Mouse (Mus musculus) brown adipose tissue, adult 24 weeks (tissue): ENCODE data around the gene Otub2. TPM values are rescaled to one million over a fixed set of nuclear protein-coding genes. Genes with fewer than 3 reads are reported as not detected.
A peak's percentile ranks its signal among the peaks of the same experiment; 100 is the strongest.

Source experiments
- H3K27ac ChIP-seq: fragments of 200-500 bp; replicated peaks from 2 replicates; pipeline ENCODE4 v1.5.1; 2012; ENCODE audit warnings: low read depth, mild to moderate bottlenecking, low read length
- H3K4me1 ChIP-seq: fragments of 200-500 bp; 2 replicates; pipeline ENCODE4 v1.6.1; 2012; ENCODE audit warnings: low read length, mixed read lengths; ENCODE audit not compliant: control insufficient read depth, insufficient read depth, insufficient read length
- H3K4me3 ChIP-seq: fragments of 200-500 bp; 2 replicates; pipeline ENCODE4 v1.5.1; 2012; ENCODE audit warnings: low read depth, mild to moderate bottlenecking, low read length, moderate library complexity; ENCODE audit not compliant: insufficient read depth
- polyA plus RNA-seq: library from polyadenylated mRNA; stranded (reverse); fragments of >200 nt; gene quantifications from 2 replicates; pipeline ENCODE4 v1.2.4, GENCODE M21; 2012; ENCODE audit not compliant: missing spikeins, insufficient read depth, insufficient read length

Gene Otub2
- polyA plus RNA-seq, 1 experiment = 0.75 TPM

GRCm38 (mm10) chr12:103393528-103393927, 5.0 kb downstream of the Otub2 start:
- Histone ChIP-seq H3K4me1 (peaks cover 4% of the 10 kb centered on the region; the same call in 1 of the 2 replicates), H3K4me3 (no peak overlapping the region), H3K27ac (no peak overlapping the region)

- Histone ChIP-seq H3K4me1 (no peaks in the 10 kb centered on the region), H3K4me3 (no peak overlapping the region), H3K27ac (no peak overlapping the region)
Measured at GRCm38 (mm10) chr12:103395486-103396275, 7.2 kb downstream of the Otub2 start.

GRCm38 (mm10) chr12:103396751-103397150, 8.3 kb downstream of the Otub2 start:
- H3K4me3 ChIP-seq = no peak overlapping the region
- H3K4me1 ChIP-seq = no peaks in the 10 kb centered on the region
- H3K27ac ChIP-seq = no peak overlapping the region

DNA sequence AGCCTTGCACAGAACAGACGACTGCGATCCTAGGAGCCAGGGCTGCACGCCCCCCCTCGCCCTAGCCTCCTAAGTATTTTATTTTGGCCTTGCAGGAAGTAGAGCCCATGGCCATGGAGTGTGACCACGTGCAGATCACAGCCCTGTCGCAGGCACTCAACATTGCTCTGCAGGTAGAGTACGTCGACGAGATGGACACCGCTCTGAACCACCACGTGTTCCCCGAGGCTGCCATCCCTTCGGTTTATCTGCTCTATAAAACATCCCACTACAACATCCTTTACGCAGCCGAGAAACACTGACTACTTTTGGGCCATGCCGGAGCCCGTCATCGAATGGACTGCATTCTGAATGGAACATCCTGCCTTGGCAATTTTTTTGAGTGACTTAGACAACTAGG, 15.6 kb downstream of the Otub2 start:
- Histone ChIP-seq H3K4me1 (no peaks in the 10 kb centered on the region), H3K27ac (no peak overlapping the region), H3K4me3 (no peak overlapping the region)

DNA sequence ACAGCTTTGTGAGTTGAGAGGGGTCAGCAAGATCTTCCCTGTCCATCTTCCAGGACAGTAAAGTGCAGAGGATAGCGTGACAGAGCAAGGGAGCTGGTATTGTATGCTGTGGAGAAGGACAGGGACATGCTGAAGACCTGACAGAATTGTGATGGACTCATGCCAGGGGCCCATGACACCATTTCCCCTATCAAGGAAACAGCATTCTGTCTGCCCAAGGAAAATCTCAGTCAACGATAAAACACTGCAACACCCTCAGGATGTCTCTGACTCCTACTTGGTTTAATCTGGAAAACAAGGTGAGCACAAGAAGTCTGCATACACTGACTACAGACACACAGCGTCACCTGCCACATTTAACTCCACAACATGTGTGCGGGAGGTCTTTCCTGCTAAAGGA, 19.2 kb downstream of the Otub2 start, which contains the start of gene 9330161L09Rik:
Gene 9330161L09Rik (minus strand): TSS at position 101 of the 400 bp plus-strand sequence.
- H3K4me1 ChIP-seq = no peaks in the 10 kb centered on the region
- no peak within 1 kb of the TSS for H3K4me3 ChIP-seq
- H3K27ac ChIP-seq = no peak within 1 kb of the TSS

DNA sequence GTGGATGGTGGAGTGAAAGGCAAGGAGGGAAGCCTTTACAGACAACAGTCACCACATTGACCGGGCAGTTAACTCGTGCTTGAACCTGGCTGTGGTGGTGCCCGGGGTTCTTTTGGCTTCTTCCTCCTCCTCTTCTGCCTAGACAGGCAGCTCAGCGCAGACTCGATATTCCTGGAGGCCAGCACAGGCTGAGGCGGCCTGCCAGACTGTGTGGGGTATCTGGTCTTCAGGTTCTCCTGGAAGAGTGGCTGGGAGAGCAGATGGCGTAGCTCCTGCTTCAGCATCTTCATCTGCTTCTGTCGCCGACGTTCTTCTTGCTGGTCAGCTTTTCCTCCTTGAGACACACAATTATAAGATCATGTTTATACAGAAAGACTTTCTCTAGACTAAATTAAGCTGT, 19.7 kb downstream of the Otub2 start:
- Histone ChIP-seq H3K4me1 (no peaks in the 10 kb centered on the region), H3K27ac (no peak overlapping the region), H3K4me3 (no peak overlapping the region)

DNA sequence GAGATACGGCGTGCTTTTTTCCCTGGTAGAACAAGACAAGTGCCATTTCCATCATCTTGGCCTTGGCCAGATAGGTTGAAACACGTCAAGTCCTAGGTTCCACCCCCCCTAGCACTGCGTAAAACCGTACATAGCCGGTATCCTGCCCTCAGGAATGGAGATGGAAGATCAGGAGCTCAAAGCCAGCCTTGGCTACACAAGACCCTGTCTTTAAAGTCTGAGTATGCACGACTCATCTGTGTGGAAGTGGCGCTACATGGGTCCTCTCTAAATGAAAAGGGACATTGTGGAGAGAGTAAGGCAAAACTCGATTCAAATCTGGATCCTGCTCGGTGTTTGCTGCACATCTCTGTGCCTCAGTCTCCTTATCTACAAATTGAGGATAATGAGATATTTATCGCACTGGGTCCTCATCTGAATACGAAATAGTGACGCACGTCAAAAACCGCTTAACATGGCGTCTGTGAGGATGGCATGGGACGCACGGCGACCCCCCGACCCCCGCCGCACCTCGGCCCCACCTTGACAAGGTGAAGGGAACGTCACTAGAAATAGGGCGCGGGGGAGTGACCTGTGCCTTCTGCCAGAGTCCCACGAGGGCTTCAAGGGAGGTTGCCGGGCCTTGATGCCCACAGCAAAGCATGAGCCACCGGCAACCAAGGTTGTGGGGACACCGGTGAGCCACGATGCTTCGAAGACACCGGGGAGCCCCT, 36.7 kb downstream of the Otub2 start:
- H3K27ac ChIP-seq = peak overlapping the region; percentile 54

GRCm38 (mm10) chr12:103425729-103426470, 37.4 kb downstream of the Otub2 start, which contains the start of gene Ddx24:
Gene Ddx24 (minus strand): TSS chr12:103425830.
- H3K4me3 ChIP-seq = peak within 1 kb of the TSS; percentile 82
- peaks cover 14% of the 10 kb centered on the region for H3K4me1 ChIP-seq
- peak within 1 kb of the TSS; percentile 54 for H3K27ac ChIP-seq

More for the DNA sequence above, 36.7 kb downstream of the Otub2 start:
- peaks cover 14% of the 10 kb centered on the region for H3K4me1 ChIP-seq
- H3K4me3 ChIP-seq = peak overlapping the region; percentile 82

GRCm38 (mm10) chr12:103426710-103427109, 38.2 kb downstream of the Otub2 start:
- peaks cover 12% of the 10 kb centered on the region for H3K4me1 ChIP-seq
- H3K4me3 ChIP-seq = no peak overlapping the region
- no peak overlapping the region for H3K27ac ChIP-seq

DNA sequence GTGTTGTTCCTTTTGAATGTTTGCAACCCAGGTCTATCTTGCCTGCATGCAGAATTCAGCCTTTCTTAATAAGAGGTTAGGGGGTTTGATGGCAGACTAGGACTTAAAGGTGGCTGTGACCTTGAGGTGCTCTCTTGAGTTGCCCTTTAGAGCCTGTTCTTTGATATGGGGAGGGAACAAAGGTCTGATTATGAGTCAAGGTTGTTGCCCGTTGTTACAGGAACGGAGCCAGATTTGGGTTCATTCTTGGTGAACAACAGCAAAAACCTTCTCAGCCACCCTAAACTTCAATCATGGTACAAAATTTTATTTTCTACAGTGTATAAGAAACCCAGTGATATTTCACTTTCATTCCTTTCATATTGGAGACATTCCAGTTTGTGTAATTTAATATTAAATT, 44.9 kb downstream of the Otub2 start:
- Histone ChIP-seq H3K4me3 (no peak overlapping the region), H3K27ac (peak overlapping the region; percentile 88), H3K4me1 (peaks cover 6% of the 10 kb centered on the region; the same call in 1 of the 2 replicates)

DNA sequence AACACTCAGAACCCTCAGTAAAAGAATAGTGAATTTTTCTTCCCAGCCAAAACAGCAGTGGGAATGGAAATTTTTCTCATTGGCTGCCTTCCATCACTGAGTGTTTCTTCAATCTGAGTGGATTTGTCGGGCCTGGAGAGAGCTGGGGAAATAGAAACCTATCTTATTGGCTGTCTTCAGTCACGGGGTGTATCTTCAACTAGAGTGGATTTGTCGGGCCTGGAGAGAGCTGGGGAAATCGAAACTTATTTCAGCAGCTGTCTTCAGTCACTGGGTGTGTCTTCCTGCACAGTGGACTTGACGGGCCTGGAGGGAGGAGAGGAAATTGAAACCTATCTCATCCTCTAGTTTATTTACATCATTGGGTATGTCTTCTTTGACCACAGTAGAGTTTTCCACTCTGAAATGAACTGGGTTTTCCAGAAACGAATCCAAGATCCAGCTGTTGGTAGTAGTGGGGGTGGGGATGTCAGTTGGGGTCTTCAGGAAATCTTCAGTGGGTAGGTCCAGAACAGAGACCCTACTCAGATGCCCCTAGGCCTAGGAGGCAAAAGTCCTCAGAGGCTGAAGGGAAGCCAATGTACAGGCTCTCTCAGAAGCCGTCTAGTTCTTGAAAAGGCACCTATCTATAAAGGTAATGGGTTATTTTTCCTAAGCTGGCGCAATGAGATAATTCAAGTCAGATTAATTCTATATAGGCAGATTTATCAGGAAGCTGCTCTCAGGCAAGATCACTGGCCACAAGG, 45.7 kb downstream of the Otub2 start, which contains the start of gene Ifi27:
Gene Ifi27 (plus strand): TSS at position 226 of the 746 bp plus-strand sequence.
- peak within 1 kb of the TSS; percentile 76 for H3K4me3 ChIP-seq
- H3K4me1 ChIP-seq = peaks cover 6% of the 10 kb centered on the region; the same call in 1 of the 2 replicates
- H3K27ac ChIP-seq = peak within 1 kb of the TSS; percentile 98

DNA sequence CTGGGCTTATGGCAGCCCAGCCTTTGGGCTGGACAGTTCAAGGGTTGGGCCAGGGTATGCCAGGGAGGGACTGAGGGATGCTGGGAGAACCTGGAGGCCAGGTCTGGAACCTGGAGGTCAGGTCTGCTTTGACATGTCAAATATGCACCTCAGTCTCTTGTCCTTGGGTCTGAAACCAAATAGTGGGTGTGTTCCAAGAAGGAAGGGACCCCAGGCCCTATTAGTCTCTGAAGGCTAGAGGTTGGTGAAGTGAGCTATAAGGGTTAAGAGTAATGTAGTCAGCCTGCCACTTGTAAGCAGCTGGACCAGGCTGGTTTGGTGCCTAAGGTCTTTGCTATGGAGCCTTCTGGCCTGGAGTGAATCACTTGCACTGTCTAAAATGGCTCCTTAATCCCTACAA, 46.4 kb downstream of the Otub2 start:
- peak overlapping the region; percentile 98 for H3K27ac ChIP-seq
- H3K4me3 ChIP-seq = peak overlapping the region; percentile 76
- peaks cover 6% of the 10 kb centered on the region for H3K4me1 ChIP-seq

DNA sequence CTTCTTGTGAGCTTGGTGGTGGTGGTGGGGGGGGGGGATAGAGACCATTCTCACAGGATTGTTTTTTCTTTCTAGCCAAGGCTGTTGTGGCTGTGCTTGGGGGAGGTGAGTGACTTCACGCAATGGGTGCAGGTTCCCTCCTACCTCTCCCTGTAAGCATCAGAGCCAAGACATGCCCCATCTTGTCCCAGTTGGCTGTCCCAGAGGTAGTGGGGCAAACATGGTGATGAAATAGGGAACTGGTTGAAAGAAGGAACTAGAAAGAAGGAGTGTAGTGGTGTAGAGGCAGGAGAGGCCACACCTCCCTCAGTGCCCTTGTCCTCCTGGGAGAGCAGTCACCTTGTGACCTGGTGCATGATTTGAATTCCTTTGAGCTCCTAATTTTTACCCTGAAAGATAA, 49.1 kb downstream of the Otub2 start:
- Histone ChIP-seq H3K4me3 (no peak overlapping the region), H3K27ac (peak overlapping the region; percentile 94), H3K4me1 (peaks cover 9% of the 10 kb centered on the region)

GRCm38 (mm10) chr12:103443524-103443923, 55.0 kb downstream of the Otub2 start, which contains the start of gene Ifi27l2a:
Gene Ifi27l2a (minus strand): TSS chr12:103443680.
- peak within 1 kb of the TSS; percentile 49 for H3K4me3 ChIP-seq
- H3K27ac ChIP-seq = peak within 1 kb of the TSS; percentile 54
- peaks cover 6% of the 10 kb centered on the region; the same call in 1 of the 2 replicates for H3K4me1 ChIP-seq
